Mouse (Mus musculus): Measurements from ENCODE around the gene Adamts4. TPM values are rescaled to one million over a fixed set of nuclear protein-coding genes. Genes with fewer than 3 reads are reported as not detected.

Adamts4 gene
- polyA plus RNA-seq, 1 experiment from 2014 or later: 8.3 TPM

GRCm38 (mm10) chr1:171275144-171275734 is 25.0 kb downstream of the Adamts4 start:
- no peak for ATAC-seq (replicated peaks)
- Histone ChIP-seq H3K27me3 (no peaks in the 10 kb centered on the region), H3K9ac (replicated peaks) (no peak overlapping the region), H3K4me2 (replicated peaks) (no peak overlapping the region), H3K36me3 (peaks cover 60% of the 10 kb centered on the region), H3K27ac (replicated peaks) (no peak overlapping the region), H3K4me3 (no peak overlapping the region), H3K9me3 (no peaks in the 10 kb centered on the region), H3K4me1 (peaks cover 31% of the 10 kb centered on the region)
- 68% methylated on average over 11 of the region's 11 CpGs for WGBS

- no peak overlapping the region for H3K4me2 ChIP-seq (replicated peaks)
- H3K27ac ChIP-seq (replicated peaks): no peak overlapping the region
- 91% methylated on average over 14 of the region's 14 CpGs for WGBS
- H3K9me3 ChIP-seq: no peaks in the 10 kb centered on the region
- no peak overlapping the region for H3K9ac ChIP-seq (replicated peaks)
- H3K4me1 ChIP-seq: peaks cover 30% of the 10 kb centered on the region
- peaks cover 60% of the 10 kb centered on the region for H3K36me3 ChIP-seq
- ATAC-seq (replicated peaks): no peak
- H3K27me3 ChIP-seq: no peaks in the 10 kb centered on the region
- H3K4me3 ChIP-seq: no peak overlapping the region
Observed at GRCm38 (mm10) chr1:171276110-171276748, 26.0 kb downstream of the Adamts4 start.

GRCm38 (mm10) chr1:171277736-171278135 is 27.5 kb downstream of the Adamts4 start:
- Histone ChIP-seq H3K4me3 (no peak overlapping the region), H3K27me3 (no peaks in the 10 kb centered on the region), H3K4me1 (peaks cover 25% of the 10 kb centered on the region), H3K36me3 (peaks cover 61% of the 10 kb centered on the region), H3K4me2 (replicated peaks) (no peak overlapping the region), H3K9ac (replicated peaks) (no peak overlapping the region), H3K9me3 (no peaks in the 10 kb centered on the region), H3K27ac (replicated peaks) (no peak overlapping the region)
- ATAC-seq (replicated peaks): no peak
- 89% methylated on average over 10 of the region's 10 CpGs for WGBS

GRCm38 (mm10) chr1:171278436-171278835 is 28.2 kb downstream of the Adamts4 start:
- peaks cover 56% of the 10 kb centered on the region for H3K36me3 ChIP-seq
- WGBS: 94% methylated on average over 8 of the region's 8 CpGs

GRCm38 (mm10) chr1:171279012-171279705 is 28.9 kb downstream of the Adamts4 start:
- Histone ChIP-seq H3K9me3 (no peaks in the 10 kb centered on the region), H3K36me3 (peaks cover 54% of the 10 kb centered on the region), H3K4me1 (peaks cover 25% of the 10 kb centered on the region), H3K4me2 (replicated peaks) (no peak overlapping the region), H3K27me3 (no peaks in the 10 kb centered on the region), H3K9ac (replicated peaks) (no peak overlapping the region), H3K4me3 (no peak overlapping the region), H3K27ac (replicated peaks) (no peak overlapping the region)
- no peak for ATAC-seq (replicated peaks)
- 92% methylated on average over 14 of the region's 14 CpGs for WGBS

More at GRCm38 (mm10) chr1:171278436-171278835, 28.2 kb downstream of the Adamts4 start:
- Histone ChIP-seq H3K27me3 (no peaks in the 10 kb centered on the region), H3K9me3 (no peaks in the 10 kb centered on the region), H3K27ac (replicated peaks) (no peak overlapping the region), H3K4me1 (peaks cover 25% of the 10 kb centered on the region), H3K4me3 (no peak overlapping the region), H3K4me2 (replicated peaks) (no peak overlapping the region), H3K9ac (replicated peaks) (no peak overlapping the region)
- no peak for ATAC-seq (replicated peaks)

GRCm38 (mm10) chr1:171279721-171280120 is 29.5 kb downstream of the Adamts4 start:
- ATAC-seq (replicated peaks): no peak
- Histone ChIP-seq H3K27me3 (no peaks in the 10 kb centered on the region), H3K4me1 (peaks cover 25% of the 10 kb centered on the region), H3K27ac (replicated peaks) (no peak overlapping the region), H3K9me3 (no peaks in the 10 kb centered on the region), H3K9ac (replicated peaks) (peak overlapping the region; percentile 60; the same call in 1 of the 2 replicates), H3K36me3 (peaks cover 52% of the 10 kb centered on the region), H3K4me2 (replicated peaks) (peak overlapping the region; percentile 80), H3K4me3 (peak overlapping the region; percentile 55)
- 67% methylated on average over 5 of the region's 5 CpGs for WGBS

GRCm38 (mm10) chr1:171280250-171280915 is 30.2 kb downstream of the Adamts4 start:
- H3K4me2 ChIP-seq (replicated peaks): peak overlapping the region; percentile 80
- H3K4me1 ChIP-seq: peaks cover 28% of the 10 kb centered on the region
- no peaks in the 10 kb centered on the region for H3K9me3 ChIP-seq
- H3K4me3 ChIP-seq: peak overlapping the region; percentile 55
- ATAC-seq (replicated peaks): no peak; the same call in 1 of the 2 replicates
- H3K36me3 ChIP-seq: peaks cover 46% of the 10 kb centered on the region
- no peaks in the 10 kb centered on the region for H3K27me3 ChIP-seq
- peak overlapping the region; percentile 60 for H3K9ac ChIP-seq (replicated peaks)
- H3K27ac ChIP-seq (replicated peaks): no peak overlapping the region
- WGBS: 1% methylated on average over 25 of the region's 25 CpGs

- Histone ChIP-seq H3K4me2 (replicated peaks) (peak within 1 kb of the TSS; percentile 80), H3K4me3 (peak within 1 kb of the TSS; percentile 55), H3K9ac (replicated peaks) (peak within 1 kb of the TSS; percentile 60), H3K27ac (replicated peaks) (peak within 1 kb of the TSS; percentile 79), H3K27me3 (no peaks in the 10 kb centered on the region), H3K36me3 (peaks cover 43% of the 10 kb centered on the region), H3K9me3 (no peaks in the 10 kb centered on the region), H3K4me1 (peaks cover 34% of the 10 kb centered on the region)
- 0% methylated on average over 26 of the region's 26 CpGs for WGBS
- peak; percentile 99 for ATAC-seq (replicated peaks)
Observed at GRCm38 (mm10) chr1:171280916-171281527, 30.8 kb downstream of the Adamts4 start, which contains the start of gene Ppox. Ppox (minus strand) TSS chr1:171281186.

- H3K27ac ChIP-seq (replicated peaks): peak overlapping the region; percentile 79
- peak overlapping the region; percentile 80 for H3K4me2 ChIP-seq (replicated peaks)
- H3K4me1 ChIP-seq: peaks cover 39% of the 10 kb centered on the region
- H3K27me3 ChIP-seq: no peaks in the 10 kb centered on the region
- 2% methylated on average over 10 of the region's 10 CpGs for WGBS
- peak; percentile 41 for ATAC-seq (replicated peaks)
- H3K9ac ChIP-seq (replicated peaks): peak overlapping the region; percentile 45
- H3K9me3 ChIP-seq: no peaks in the 10 kb centered on the region
- H3K4me3 ChIP-seq: peak overlapping the region; percentile 55
- H3K36me3 ChIP-seq: peaks cover 41% of the 10 kb centered on the region
Observed at GRCm38 (mm10) chr1:171281528-171281923, 31.3 kb downstream of the Adamts4 start.

GRCm38 (mm10) chr1:171282086-171282805 is 32.0 kb downstream of the Adamts4 start:
- no peaks in the 10 kb centered on the region for H3K9me3 ChIP-seq
- no peak overlapping the region for H3K9ac ChIP-seq (replicated peaks)
- 76% methylated on average over 18 of the region's 18 CpGs for WGBS
- H3K4me3 ChIP-seq: no peak overlapping the region
- H3K4me2 ChIP-seq (replicated peaks): no peak overlapping the region
- no peaks in the 10 kb centered on the region for H3K27me3 ChIP-seq
- peaks cover 46% of the 10 kb centered on the region for H3K4me1 ChIP-seq
- H3K36me3 ChIP-seq: peaks cover 34% of the 10 kb centered on the region
- no peak overlapping the region for H3K27ac ChIP-seq (replicated peaks)
- no peak for ATAC-seq (replicated peaks)

All from forebrain, embryonic 15.5 days (tissue).